Mouse (Mus musculus) olfactory bulb, adult 2 months (tissue): ENCODE data around the gene Cplx2.

ENCODE experiments used
- CTCF ChIP-seq: fragments of 200-500 bp; IDR thresholded peaks from 2 replicates; pipeline ENCODE4 v1.5.1; 2012; ENCODE audit warnings: low read depth, mild to moderate bottlenecking, low read length, moderate library complexity; ENCODE audit not compliant: insufficient read depth
- POLR2A ChIP-seq: fragments of 200-500 bp; IDR thresholded peaks from 2 replicates; pipeline ENCODE4 v1.6.1; 2012; ENCODE audit warnings: mild to moderate bottlenecking, low read depth, low read length, moderate library complexity; ENCODE audit not compliant: insufficient read depth

GRCm38 (mm10) chr13:54374106-54374706 is 3.1 kb downstream of the Cplx2 start:
- TF ChIP-seq POLR2A: no peak
- TF ChIP-seq CTCF: no peak
